Mouse (Mus musculus) embryonic fibroblast, embryonic 13.5 days (primary cell): ENCODE measurements around the gene Zfp141. TPM values are rescaled to one million over a fixed set of nuclear protein-coding genes. Genes with fewer than 3 reads are reported as not detected.
A peak's percentile ranks its signal among the peaks of the same experiment; 100 is the strongest.
"Not testable (repeated sequence)": the region's sequence is repeated elsewhere in the genome, so short reads cannot be mapped to it uniquely, and the experiment has no call there.

Experiments
- H3K27ac ChIP-seq: 2 replicates; pipeline ENCODE4 v1.5.1; 2012; ENCODE audit warnings: low read length, control low read depth, inconsistent platforms; ENCODE audit not compliant: insufficient read depth
- H3K4me1 ChIP-seq: 2 replicates; pipeline ENCODE4 v1.6.1; 2011; ENCODE audit warnings: low read length; ENCODE audit not compliant: control insufficient read depth, insufficient read depth
- H3K4me3 ChIP-seq: 2 replicates; pipeline ENCODE4 v1.5.1; 2011; ENCODE audit warnings: mild to moderate bottlenecking, control low read depth, low read length; ENCODE audit not compliant: insufficient read depth
- CTCF ChIP-seq: IDR thresholded peaks from 2 replicates; pipeline ENCODE4 v1.5.1; 2011; ENCODE audit warnings: mild to moderate bottlenecking, control low read depth, low read length, moderate library complexity, borderline replicate concordance; ENCODE audit not compliant: insufficient read depth
- POLR2A ChIP-seq: IDR thresholded peaks from 2 replicates; pipeline ENCODE4 v1.6.1; 2011; ENCODE audit warnings: low read depth, mild to moderate bottlenecking, control low read depth, low read length, moderate library complexity
- polyA plus RNA-seq: library from polyadenylated mRNA; stranded (reverse); fragments of >200 nt; gene quantifications from 2 replicates; pipeline ENCODE4 v1.2.4, GENCODE M21; 2011; ENCODE audit warnings: low read depth; ENCODE audit not compliant: missing spikeins, insufficient read length

Zfp141 gene
- polyA plus RNA-seq = 6.7 and 10.0 TPM in 2 replicates

DNA sequence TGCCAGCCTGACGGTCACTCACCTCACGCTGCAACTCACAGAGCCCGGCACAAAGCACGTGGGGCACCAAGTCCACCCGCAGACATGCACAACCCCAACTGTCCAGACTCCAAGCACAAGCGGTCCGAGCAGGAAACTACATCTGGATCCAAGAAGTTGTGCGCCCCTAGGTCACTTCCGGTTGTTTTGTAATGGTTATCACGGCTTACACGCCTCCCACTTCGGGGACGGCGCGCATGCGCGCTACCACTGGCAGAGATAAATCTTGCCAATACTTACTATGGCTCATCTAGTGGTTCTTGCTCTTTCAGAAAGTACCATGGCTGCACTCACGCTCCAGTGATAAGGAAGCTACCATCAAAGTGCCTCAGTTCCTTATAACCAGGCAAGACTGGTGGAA lies at the start of gene Zfp141:
Gene Zfp141 (minus strand): TSS at position 153 of the 400 bp plus-strand sequence.
- TF ChIP-seq POLR2A = peak; percentile 75
- H3K4me1 ChIP-seq = not testable (repeated sequence)
- peak within 1 kb of the TSS; percentile 3; the same call in 1 of the 2 replicates for H3K27ac ChIP-seq
- peak within 1 kb of the TSS; percentile 87 for H3K4me3 ChIP-seq

DNA sequence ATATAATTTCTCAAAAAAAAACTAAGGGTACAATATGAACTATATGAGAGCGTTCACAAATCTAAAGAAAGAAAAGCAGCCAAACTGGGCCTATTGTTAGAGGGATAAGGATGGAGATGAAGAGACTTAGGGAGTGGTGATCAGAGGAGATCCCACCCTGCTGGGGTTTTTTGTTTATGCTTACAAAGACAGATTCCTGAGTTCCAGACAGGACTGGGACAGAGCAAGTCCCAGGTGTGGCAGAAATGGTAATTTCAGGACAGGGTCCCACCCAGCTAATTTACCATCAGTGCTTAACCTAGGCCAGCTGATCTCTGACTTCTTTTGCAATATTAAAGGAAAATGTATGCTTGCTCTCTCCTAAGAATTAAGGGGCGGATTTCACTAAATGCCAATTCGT lies 46.2 kb upstream of the Zfp141 start:
- no peak overlapping the region for H3K27ac ChIP-seq
- no peaks in the 10 kb centered on the region for H3K4me1 ChIP-seq
- TF ChIP-seq CTCF (no peak), POLR2A (no peak)
- no peak overlapping the region for H3K4me3 ChIP-seq

DNA sequence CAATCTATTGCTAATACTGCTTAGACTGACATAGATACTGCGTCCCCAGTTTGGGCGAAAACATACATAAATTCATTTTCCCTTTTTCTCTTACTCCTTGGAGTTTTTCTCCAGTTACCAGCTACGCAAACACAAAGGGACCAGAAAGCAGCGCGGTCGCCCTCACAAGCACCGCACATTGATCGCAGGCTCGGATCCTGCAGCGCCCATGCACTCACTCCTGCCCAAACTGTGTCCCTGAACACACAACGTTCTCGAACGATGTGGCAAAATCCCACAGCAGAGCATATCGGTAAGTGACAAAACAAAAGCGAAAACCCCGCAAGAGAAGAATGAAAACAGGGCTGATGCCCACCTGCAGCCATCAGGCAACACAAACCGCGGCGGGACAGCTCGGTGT lies 354 bp downstream of the Zfp141 start:
- Histone ChIP-seq H3K4me3 (peak overlapping the region; percentile 87), H3K4me1 (no peaks in the 10 kb centered on the region; the same call in 1 of the 2 replicates), H3K27ac (peak overlapping the region; percentile 3; the same call in 1 of the 2 replicates)
- TF ChIP-seq POLR2A (no peak), CTCF (no peak)

DNA sequence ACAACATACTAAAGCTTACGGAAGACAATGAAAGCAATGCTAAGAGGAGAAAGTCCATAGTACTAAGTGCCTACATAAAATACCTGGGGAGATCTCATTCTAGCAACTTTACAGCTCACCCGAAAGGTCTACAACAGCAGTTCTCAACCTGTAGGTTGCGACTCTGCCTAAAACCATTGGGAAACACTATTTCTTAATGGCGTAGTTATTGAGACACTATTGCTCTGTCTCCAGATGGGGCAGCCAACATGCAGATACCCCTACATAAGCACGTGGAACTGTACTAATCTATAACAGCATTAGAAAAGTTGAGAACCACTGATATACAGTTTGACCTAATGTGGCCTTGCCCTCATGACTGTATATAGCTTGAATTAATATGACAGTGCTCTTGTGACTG lies 7.3 kb downstream of the Zfp141 start:
- TF ChIP-seq POLR2A (no peak), CTCF (no peak)
- Histone ChIP-seq H3K4me1 (no peaks in the 10 kb centered on the region), H3K4me3 (no peak overlapping the region), H3K27ac (no peak overlapping the region)

DNA sequence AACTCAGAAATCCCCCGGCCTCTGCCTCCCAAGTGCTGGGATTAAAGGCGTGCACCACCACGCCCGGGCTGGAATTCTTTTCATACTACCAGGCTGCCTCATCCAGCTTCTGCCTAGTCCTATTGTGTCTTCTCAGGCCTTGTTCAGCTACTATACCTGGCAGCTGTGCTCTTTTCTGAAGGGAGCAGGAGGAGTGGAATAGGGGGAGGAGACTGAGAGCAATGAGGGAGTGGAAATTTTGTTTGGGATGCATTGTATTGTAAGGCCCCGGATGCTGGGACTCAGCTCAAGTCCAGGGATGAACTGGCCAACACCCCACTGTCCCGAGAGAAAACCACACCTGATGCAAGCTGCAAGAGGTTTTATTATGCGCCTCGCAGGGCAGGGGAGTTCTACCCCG lies 8.2 kb downstream of the Zfp141 start:
- no peak overlapping the region for H3K4me3 ChIP-seq
- no peak overlapping the region for H3K27ac ChIP-seq
- TF ChIP-seq CTCF = no peak
- no peak for TF ChIP-seq POLR2A
- H3K4me1 ChIP-seq = no peaks in the 10 kb centered on the region

DNA sequence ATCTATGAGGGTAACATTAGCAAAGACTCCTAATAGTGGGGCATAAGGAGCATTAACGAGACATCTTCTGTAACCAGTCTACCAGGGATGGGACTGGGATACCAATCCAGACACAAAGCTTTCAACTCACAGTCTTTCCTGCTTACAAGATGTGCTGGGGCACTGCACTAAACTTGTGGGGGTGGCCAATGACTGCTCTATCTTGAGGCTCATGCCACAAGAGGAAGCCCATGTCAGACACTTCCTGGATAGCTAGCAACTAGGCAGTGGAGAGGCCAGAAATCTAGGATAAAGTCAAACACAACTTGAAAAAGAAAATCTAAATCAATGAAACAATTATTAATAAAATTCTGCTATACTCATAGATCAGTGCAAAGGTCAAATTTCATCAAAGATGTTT lies 9.3 kb downstream of the Zfp141 start:
- TF ChIP-seq CTCF = no peak
- no peak for TF ChIP-seq POLR2A
- H3K27ac ChIP-seq = no peak overlapping the region
- H3K4me1 ChIP-seq = no peaks in the 10 kb centered on the region
- H3K4me3 ChIP-seq = no peak overlapping the region

DNA sequence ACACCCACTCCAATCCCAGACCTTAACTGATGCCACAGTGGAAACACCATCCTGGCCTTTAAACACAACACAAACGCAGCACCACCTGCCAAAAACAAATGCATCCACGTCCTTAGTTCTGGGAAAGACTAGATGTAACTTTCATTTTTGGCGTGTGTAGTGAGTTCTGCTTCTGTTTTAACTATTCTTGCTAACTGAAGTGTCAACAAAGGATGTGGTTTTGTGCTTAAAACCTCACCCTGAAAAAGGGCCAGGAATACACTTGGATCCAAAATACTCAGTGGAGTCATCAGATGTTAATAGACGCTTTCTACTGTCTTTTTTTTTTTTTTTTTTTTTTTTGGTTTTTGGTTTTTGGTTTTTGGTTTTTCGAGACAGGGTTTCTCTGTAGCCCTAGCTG lies 14.7 kb downstream of the Zfp141 start:
- no peaks in the 10 kb centered on the region for H3K4me1 ChIP-seq
- no peak for TF ChIP-seq CTCF
- no peak for TF ChIP-seq POLR2A
- H3K27ac ChIP-seq = no peak overlapping the region
- no peak overlapping the region for H3K4me3 ChIP-seq

DNA sequence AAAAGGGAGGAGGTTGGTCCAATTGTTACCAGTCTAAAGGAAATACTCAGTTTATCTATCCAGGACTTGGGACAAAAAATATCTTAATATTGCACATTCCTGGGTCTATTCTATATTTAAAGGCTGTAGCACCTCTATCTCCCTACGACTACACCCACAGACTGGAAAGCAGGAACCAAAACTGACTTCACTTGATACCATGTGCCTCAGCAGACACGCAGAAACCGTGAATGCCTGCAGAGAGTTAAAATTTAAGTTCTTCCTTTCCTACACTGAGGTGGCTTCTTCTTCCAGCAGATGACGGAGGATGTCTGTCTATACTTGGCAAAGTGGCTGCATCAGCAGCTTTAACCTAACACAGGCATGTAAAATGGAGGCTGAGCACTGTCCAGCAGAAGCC lies 15.2 kb downstream of the Zfp141 start:
- Histone ChIP-seq H3K27ac (no peak overlapping the region), H3K4me1 (no peaks in the 10 kb centered on the region), H3K4me3 (no peak overlapping the region)
- TF ChIP-seq POLR2A = no peak
- TF ChIP-seq CTCF = no peak

DNA sequence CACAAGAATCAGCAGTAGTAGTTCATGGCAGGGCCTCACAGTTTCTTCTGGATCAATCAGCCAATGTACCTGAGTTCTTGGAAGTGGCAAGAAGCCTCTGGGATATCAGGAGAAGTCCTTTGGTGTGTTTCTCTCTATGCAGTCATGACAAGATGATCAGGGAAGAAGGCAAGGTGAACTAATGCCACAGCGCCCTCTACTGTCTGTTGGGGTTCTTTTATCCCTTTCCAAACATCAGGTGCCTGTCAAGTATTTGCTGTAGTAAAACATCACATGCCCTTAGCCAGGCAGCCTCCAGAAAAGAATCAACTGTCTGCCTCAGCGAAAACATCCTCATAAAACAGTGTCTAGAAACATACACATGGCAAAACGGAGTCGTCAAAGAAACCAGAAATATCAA lies 50.9 kb downstream of the Zfp141 start:
- no peak for TF ChIP-seq CTCF
- no peak for TF ChIP-seq POLR2A
- H3K27ac ChIP-seq = no peak overlapping the region

DNA sequence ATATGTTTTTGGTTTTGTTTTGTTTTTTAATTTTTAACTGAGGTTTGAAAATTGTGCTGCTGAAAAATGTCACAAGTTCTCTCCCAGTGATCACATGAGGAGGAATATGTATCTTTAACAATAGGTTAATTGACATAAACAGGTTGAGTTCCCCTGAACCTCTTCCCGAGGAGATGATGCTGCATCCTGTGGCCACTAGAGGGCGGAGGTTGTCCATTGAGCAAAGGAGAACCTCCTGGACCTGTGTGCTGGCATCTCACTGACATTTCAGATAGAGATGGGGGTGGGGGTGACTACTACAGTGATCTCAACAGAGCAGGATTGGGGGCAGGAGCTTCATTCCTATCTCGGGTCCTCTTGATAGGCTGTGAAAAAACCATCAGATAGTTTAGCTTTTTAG lies 54.9 kb downstream of the Zfp141 start:
- no peaks in the 10 kb centered on the region for H3K4me1 ChIP-seq
- H3K27ac ChIP-seq = no peak overlapping the region
- TF ChIP-seq POLR2A (no peak), CTCF (peak; percentile 8; the same call in 1 of the 2 replicates)
- H3K4me3 ChIP-seq = no peak overlapping the region

More for the DNA sequence above, 50.9 kb downstream of the Zfp141 start:
- Histone ChIP-seq H3K4me3 (no peak overlapping the region), H3K4me1 (no peaks in the 10 kb centered on the region)

DNA sequence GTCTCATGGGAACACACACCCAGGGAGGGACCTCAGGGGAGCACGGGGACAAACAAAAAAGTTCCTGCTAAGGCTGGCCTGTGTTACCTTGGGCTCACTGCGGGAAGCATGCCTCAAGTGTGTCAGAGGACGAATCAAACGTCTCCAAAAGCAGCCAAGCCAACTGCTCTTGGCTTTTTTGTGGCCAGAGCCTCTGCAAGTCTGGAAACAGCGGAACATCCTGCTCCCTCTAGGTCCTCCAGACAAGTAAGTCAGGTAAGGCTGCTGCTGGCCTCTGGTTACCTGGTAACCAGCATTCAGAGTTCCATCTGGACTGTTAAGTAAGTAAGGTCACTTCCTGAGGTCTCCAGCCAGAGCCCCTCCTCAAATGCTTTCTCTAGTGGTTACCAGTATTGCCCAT lies 57.7 kb downstream of the Zfp141 start, which contains the start of gene 4933421I07Rik:
Gene 4933421I07Rik (minus strand): TSS at position 271 of the 400 bp plus-strand sequence.
- TF ChIP-seq CTCF (no peak), POLR2A (no peak)
- no peaks in the 10 kb centered on the region for H3K4me1 ChIP-seq
- H3K27ac ChIP-seq = no peak within 1 kb of the TSS
- no peak within 1 kb of the TSS for H3K4me3 ChIP-seq
